Mouse (Mus musculus) CD4-positive, CD25-positive, alpha-beta regulatory T cell (primary cell): ENCODE results near the gene Trim43a. TPM values are rescaled to one million over a fixed set of nuclear protein-coding genes. Genes with fewer than 3 reads are reported as not detected.

Source experiments
- polyA plus RNA-seq: library from polyadenylated mRNA; unstranded; fragments of 100-300 nt; shearing (Covaris generic); gene quantifications from one replicate; pipeline ENCODE4 v1.2.1, GENCODE M21; 2017

Gene Trim43a
- polyA plus RNA-seq = not detected

GRCm38 (mm10) chr9:88580591-88580990, at the start of gene Trim43a:
Gene Trim43a, plus strand, starts transcription at chr9:88580891.

GRCm38 (mm10) chr9:88547851-88548613, 32.7 kb upstream of the Trim43a start, which contains the start of gene Zfp949:
Gene Zfp949, plus strand, starts transcription at chr9:88548020.

Other genes with a start within 250 kb of the Trim43a start
- 63.6 TPM for gene Snx14, start 141.9 kb upstream of the Trim43a start, polyA plus RNA-seq
- 0.87 TPM for gene Gm20537, start 124.3 kb upstream of the Trim43a start, polyA plus RNA-seq
- gene Syncrip, start 98.3 kb upstream of the Trim43a start, polyA plus RNA-seq = 78.7 TPM
- gene Zfp949, start 32.9 kb upstream of the Trim43a start, polyA plus RNA-seq = 17.4 TPM
- 93.4 TPM for gene Mthfsl, start 139.4 kb downstream of the Trim43a start, polyA plus RNA-seq
- 36.5 TPM for gene Bcl2a1d, start 151.0 kb downstream of the Trim43a start, polyA plus RNA-seq